Mouse (Mus musculus) R1 (cell line): ENCODE results near the gene Chst10.

Experiments used
- DNase-seq: peaks from one replicate; pipeline ENCODE4 v3.0.0-alpha.2; 2018; ENCODE audit warnings: low read depth, low spot score

Chst10 gene

DNA sequence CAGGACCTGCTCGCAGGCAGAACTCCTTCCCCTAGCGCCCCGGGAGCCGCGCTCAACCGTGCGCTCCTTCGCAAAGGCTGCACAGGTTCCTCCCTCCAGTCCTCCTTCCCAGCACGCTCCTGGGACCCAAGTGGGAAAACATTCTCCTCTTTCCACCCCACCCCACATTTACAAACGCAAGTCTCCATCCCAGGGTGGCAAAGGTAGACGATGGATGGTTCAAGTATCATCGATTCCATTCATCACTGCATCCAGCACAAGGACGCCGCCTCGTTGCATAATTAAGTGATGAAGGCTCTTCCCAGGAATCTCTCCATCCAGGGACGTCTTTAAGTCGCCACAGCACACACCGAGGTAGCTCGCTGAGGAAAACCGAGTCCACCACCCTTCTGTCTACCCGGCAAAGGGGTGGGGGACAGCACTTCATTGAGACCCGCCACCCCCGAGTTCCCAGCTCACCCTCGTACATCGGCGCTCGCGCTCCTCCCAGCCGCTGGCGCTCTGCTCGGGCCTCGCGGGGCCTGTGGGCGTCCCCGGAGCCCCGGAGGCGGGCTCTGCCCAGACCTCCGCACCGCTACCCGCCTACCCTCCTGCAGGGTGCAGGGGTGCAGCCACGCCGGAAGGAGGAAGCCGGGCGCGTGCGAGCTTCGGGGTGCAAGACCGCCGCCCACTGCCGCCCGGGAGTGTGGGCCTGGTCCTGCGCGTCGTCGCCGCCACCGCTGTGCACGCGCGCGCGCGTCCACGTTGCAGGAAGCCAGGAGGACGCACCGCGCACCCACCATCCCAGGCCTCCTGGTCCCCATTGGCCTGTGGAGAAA, at the start of gene Chst10:
Chst10 (minus strand) TSS at position 731 of the 818 bp plus-strand sequence.
- DNase-seq = peak; percentile 75

DNA sequence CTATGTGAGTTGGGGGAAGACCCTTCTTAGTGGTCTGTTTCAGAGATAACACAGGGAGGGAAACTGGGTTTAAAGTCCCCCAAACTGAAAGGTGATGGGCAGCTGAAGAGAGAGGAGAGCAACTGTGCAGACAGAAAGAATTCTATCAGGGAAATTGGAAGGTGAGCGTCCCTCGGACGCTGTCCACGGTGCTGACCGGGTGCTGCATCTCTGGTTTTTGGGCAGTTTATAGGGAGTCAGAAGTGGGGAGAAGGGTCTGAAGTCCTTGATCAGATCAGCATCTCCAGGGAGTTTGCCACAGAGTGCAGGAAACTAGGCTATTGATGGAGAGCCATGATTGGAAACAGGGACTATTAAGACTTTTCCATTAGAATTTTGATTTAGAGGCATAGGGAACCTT, 41.6 kb upstream of the Chst10 start:
- peak; percentile 33 for DNase-seq

DNA sequence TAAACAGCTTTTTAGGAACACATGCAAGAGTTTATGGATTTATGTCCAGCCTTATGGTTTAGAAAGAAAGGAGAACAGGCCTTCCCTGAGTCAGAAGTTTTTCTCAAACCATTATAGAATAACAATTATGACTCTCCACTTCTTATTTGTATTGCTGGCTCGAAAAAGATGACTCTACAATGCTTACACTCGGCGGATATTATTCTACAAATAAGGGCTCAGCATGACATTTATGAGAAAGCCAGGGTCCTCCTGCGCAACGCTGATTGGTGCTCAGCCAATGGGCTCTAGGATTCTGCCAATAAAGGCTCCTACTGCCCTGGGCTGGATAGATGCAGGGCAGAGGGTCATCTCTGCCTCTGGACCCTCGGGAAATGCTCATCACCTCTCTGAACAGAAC, 40.9 kb upstream of the Chst10 start, which contains the start of gene Nms:
Nms (plus strand) TSS at position 301 of the 400 bp plus-strand sequence.
- no peak for DNase-seq

DNA sequence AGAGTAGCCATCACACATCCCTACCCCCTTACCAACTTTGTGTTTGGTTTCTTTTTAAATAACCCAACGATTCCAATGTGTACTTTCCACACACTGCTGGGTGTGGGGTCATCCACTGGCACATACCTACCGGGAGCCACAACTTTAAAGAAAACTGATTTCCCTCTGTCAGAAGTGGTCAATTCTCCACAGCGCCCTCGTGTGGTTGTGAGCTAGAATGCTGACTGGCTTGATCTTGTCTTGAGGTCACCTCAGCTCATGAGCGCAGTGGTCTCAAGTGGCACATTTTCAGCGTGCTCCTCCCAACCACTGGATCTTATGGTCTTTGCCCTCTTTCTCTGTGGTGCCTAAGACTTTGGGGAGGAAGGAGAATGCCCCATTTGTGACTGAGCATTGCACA, 38.8 kb upstream of the Chst10 start:
- peak; percentile 84 for DNase-seq

DNA sequence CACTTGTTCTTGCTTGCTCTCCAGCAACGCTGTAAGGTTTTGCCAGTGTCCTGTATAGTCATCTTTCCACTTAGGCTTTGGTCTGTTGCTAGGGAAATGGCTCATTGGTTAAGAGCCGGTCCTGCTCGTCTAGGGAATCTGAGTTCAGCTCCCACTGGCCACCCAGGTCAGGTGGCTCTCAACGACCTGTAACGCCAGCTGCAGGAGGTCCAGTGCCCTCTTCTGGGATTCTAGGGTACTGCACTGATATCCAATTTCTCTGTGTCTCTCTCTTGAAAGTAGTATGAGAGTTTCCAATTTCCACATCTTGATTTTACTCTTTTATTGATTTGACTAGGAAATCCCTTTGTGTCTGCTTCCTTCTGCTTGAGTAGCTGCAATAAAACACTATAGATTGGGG, 36.7 kb upstream of the Chst10 start:
- peak; percentile 79 for DNase-seq

DNA sequence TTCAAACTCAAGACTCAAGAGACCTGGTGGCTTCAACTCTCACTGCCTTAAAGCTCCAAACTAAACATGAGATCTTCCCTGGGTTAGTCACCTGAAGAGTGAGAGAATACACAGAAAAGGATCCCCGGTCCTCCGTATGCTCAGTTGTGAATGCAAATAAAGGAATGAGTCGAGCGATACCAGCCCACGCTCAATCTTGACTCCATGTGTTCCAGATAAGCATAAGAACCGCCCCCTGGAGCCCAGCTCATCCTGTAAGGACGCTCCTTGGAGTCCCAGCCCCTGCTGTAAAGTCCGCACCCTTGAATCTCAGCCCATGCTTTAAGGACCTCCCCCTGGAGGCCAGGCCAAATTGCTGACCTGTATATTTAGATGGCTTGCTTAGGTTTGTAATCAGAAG, 32.8 kb upstream of the Chst10 start:
- DNase-seq = peak; percentile 59

DNA sequence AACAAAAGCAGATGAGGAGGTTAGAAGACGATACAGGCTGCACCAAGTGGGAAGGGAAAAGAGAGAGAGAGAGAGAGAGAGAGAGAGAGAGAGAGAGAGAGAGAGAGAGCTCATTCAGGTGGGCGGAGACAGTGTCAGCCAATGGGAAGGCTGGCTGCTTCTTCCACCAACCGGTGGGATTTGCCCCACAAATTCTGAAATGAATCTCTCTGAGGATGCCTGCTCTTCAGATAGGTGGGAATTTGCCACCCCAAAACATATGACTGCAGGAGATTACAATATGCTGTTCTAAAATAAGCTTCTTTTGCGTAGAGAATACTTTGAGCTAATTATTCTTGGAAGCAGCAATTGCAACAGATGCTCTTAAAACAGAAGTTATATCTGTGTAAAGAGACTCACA, 31.5 kb upstream of the Chst10 start:
- no peak for DNase-seq

DNA sequence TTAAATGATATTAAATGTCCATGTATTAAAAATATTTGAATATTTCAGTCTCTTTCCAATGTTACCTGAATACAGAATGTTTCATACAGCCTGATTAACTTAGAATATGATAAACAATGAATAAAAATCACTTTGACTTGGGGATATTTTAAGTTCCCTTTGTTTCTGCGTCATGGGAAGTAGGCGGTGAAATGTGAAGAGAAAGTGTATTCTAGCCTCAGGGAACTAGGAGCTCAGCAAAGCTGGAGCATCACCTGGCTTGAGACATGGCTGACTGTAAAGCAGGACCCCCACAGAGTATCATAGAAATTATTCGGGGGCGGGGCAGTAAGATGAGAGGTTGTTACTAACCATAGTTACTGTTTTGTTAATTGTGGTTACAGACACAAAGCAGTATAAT, 31.0 kb upstream of the Chst10 start:
- DNase-seq = no peak

DNA sequence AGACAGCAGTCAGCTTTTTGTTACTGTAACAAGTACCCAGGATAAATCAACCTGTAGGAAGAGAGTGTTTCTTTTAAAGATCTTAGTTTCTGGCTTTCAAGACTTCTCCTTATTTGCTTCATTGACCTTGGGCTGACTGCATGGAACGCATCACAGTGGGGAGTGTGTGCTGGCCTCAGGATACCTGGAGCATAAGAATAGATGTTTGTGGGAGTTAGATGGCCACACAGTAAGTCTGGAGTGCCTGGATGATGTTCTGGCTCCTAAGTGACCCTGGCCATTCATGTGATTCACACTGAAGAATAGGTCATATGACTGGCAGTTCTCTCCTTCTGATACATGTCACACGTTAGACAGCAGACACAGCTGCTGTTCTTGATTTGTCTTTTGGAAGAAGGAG, 6.0 kb upstream of the Chst10 start:
- peak; percentile 36 for DNase-seq

DNA sequence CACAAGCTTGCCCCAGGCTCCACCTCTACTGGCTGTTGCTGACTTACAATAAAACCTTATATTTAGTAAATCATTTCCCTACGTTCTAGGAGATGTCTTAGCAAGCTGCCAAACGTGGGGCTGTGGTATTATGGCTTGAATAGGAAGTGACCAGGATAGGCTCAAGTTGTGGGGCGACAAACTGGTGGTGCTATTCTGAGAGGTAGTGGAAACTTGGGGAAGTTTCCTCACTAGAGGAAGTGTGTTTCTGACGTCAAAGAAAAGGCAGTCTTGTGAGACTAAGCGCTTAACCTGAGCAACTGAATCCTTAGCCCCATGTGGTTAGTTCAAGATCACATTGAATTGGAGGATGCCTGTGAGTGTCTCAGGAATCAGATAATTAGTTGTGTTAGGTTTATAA, 4.6 kb upstream of the Chst10 start:
- no peak for DNase-seq

DNA sequence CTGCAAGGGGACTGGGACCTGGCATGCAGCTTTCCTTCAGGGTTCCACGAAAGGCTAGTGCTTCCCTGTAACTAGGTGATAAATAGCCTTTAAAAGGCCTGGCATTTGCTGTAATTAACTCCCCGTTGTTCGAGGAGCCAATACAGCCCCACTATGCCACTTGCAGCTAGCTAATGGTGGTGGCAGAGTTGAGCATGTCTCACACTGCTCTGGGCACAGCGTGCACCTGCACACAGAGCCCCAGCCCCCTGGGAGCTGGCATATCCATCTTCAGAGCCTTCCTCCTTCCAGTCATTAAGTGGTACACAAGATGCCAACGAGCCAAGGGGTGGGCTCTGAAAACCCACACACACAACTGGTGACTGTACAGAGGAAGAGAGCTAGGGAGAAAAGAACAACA, 4.9 kb downstream of the Chst10 start:
- no peak for DNase-seq

DNA sequence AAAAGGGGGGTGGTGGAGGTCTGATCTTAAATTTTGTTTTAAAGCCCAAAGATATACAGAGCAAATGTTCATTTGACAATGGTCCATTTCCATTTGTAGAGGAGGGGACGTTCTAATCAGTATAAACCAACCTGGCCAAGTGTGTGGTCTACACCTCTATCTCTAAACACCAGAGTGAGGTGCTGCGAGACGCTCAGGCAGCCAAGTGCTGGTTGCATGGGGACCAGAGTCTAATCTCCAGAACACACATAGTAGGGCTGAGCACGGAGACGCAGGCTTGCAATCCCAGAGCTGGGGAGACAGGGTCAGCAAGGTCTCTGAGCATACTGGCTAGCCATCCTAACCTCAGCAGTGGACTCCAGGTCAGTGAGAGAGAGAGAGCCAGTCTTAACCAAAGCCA, 6.5 kb downstream of the Chst10 start:
- no peak for DNase-seq

DNA sequence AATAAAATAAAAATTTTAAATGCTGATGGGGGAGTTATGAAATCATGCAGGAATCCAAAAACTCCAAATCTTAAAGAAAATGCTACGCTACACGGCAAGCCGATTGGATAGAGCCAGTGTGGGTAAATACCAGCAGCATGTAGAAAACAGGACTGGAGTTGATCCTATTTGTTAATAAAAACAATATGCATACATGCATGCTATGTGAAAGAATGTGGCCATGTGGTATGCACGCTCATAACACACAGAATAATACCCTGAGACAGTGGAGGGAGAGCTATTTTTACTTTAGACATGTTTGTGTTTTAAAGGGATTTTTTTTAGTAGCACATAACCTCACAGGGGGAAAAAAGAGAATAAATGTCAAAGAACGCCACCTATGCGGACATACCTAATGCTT, 9.2 kb downstream of the Chst10 start:
- DNase-seq = no peak

DNA sequence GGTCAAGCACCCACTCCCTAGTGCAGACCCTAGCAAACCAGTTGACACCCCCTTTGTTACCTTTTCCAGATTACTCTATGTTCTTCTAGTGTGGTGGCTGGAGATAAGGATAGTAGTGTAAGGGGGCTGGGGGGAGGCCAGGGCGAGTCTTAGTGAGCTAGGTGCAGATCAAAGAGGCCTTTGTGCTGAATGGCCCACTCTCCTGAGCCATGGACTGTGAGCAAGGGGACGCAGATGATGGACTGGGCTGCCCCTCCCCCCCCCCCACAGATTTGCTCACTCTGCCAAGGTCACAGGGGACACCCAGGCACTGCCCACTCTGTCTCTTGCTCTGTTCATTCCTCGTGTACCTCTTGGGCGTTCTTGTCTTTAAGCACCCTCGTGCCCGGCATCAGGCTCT, 10.9 kb downstream of the Chst10 start:
- no peak for DNase-seq

DNA sequence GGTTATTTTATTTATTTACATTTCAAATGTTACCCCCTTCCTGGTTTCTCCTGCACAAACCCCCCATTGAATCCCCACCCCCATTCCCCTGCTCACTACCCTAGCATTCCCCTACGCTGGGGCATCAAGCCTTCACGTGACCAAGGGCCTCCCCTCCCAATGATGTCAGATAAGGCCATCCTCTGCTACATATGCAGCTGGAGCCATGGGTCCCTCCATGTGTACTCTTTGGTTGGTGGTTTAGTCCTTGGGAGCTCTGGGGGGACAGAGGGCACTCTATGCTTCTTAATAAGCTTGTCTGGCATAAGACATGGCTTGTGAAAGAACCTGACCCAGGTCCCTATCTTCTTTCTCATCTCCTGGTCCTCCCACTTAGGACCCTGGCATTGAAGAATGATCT, 11.4 kb downstream of the Chst10 start:
- DNase-seq = no peak

DNA sequence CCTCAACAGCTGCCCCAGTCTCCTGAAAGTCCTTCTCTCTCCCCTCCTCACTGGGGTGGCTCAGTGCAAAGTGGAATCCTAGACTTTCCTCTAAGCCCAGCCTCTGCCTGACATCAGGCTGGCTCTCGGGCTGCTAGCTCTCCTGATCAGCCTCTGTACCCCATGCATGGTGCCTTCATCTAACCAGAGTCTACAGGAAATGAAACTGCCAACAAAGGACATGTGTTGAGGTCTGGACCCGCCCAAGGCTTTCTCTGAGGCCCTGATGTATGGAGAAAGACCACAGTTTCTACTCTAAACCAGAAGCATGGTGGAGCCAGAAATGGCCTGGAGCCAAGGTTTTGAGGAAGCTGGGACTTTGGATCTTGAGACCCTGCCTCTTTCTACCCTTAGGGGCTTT, 12.0 kb downstream of the Chst10 start:
- DNase-seq = no peak

DNA sequence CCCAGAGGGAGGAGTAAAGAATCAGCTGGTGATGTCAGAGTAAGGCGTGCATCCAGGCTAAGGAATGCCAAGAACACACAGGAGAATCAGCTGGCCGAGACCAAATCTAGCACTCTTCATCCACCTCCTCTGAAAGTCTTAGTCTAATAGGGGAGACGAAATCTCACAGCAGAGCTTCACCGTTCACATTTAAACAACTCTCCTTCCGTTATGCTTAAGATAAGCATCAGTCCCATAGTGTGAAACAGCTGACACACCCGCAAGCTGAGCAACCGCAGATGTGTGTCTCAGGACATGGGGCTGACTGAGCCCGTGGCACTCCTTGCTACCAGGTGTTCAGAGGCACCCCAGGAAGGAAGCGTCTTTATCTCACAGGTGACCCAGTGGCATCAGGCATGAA, 14.2 kb downstream of the Chst10 start:
- peak; percentile 74 for DNase-seq

DNA sequence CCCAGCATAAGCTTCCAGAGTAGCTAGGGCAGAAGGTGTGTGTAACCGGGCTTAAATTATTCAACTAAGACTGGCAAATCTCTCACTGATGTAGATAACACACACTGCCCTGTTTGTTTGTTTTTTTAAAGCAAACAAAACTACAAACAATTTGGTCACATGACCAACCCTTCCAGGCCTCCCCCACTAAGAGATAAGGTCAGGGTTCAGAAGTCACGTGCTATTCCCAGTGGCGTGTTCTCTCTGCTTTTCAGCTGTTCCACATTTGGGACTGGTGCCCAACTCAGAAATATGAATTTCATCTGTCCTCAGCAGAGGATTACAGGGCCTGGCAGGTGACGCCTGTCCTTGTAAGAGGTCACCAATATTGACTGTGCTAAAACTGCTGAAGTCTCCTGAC, 15.2 kb downstream of the Chst10 start:
- no peak for DNase-seq

DNA sequence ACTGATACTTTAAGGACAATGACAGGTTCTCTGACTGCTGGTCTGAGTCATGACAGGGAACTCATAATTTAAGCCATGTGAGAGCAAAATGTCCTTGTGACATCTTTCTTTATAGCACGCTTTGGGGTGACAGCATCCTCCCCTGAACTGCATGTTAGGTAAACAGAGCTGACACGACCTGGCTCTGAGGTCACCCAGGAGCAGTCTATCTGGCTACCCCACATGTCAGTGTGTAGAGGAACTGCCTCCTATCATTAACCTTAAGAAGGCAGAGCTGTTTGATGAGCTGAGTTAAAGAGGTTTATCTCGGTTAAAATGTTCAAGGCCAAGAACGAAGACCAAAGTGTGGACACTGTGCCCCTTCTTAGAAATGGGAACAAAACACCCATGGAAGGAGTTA, 16.6 kb downstream of the Chst10 start:
- no peak for DNase-seq

DNA sequence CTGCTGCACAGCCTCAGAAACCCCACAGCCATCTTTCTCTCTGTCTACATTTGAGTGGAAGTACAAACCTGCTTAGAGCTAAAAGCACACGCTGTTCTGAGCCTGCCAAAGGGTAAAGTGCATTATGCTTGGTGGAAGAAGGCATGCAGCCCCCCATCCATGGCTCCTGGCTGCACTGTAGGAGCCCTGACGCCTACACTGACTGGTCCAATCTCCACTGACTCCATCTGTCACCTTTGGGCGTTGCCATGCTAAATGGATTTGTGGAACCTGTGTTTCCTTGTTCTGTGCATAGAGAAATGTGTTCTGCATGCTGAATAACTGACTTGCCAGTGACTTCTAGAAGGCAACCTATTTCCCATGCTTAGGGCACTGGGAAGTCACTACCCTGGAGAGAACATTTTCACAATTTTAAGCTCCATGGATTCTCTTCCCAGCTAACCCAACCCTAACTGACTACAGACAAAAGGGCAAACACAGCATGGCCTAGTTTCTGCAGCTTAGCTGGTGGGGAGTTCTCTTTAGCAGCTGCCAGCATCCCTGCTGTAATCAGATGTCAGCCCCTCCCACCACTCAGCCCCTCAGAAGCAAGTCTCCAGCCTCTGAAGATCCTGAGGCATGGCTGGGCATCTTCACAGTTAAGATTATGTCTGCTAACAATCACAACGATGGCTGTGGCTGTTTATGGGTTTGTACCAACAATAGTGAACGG, 21.1 kb downstream of the Chst10 start:
- DNase-seq = no peak

DNA sequence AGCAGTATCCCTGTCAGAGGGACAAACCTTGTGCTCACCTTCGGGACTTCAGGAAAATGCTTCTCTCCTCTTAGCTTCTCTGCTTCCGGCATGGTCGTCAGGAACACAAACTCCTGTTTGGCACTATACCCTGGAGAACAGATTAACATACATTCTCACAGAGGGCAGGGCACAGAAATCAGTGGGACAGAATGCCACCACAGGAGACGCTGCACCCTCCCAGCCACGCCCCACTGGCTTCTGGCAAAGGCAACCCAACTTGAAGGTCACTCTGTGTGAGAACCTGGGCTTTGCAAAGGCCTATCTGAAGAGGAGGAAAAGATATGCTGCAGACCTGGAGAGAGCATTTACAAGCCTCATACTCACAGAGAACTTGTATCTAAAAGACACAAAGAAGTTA, 24.1 kb downstream of the Chst10 start:
- peak; percentile 66 for DNase-seq

DNA sequence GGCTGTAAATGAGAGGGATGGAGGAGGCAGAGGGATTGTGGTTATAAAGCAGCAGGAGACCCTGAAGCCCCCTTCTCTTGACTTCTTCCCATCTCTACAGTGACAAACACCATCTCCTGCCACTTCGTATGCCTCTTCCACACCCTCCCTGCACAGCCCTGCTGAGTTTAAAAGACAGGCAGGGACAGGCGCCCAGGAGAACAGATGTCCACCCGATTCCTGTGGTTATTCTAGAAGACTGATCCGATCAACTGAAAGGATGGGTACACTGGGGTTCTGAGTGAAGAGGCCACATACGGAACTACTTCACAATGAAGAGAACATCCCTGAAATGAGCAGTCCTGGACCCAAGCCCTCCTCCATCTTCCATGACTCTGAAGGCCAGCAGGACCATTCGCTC, 26.1 kb downstream of the Chst10 start:
- DNase-seq = no peak
